Mouse (Mus musculus): ENCODE data around the gene Pgpep1. TPM values are rescaled to one million over a fixed set of nuclear protein-coding genes. Genes with fewer than 3 reads are reported as not detected.
A peak's percentile ranks its signal among the peaks of the same experiment; 100 is the strongest.

Pgpep1 gene
- total and polyA plus RNA-seq, 2 experiments from 2014 or later = 37.6 to 40.2 TPM

DNA sequence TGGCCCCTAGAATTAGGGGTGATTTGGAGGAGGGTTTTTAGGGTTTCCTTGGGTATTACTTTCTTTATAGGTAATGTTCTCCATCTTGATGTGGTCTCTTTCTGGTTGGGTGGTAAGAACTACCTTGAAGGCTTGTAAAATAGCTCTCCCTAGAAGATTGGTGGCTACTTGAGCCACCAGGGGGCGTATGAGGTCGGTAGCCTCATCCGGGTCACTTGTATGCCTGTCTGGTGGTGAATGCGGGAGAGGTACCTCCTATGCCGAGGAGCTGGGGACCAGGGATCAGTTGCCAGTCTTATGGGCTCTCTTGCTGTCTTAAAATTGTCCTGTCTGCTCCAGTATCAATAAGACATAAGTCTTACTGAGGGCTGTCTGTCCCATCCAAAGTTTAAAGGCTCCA, 35.1 kb downstream of the Pgpep1 start:
- H3K9ac ChIP-seq (replicated peaks; ENCODE audit: low read length, poor library complexity, severe bottlenecking) = no peak overlapping the region
- H3K9me3 ChIP-seq (ENCODE audit: low read length) = no peaks in the 10 kb centered on the region
- ATAC-seq (ENCODE audit: low FRiP score) (no peak), DNase-seq (ENCODE audit: low spot score) (no peak)
- TF ChIP-seq CTCF (IDR thresholded peaks at IDR 0.05) = peak; percentile 65
- H3K27me3 ChIP-seq (ENCODE audit: insufficient read depth, low read length) = 0 out of 2 replicates have a peak, but pooled peaks cover 4% of the 10 kb centered on the region
- H3K4me3 ChIP-seq (ENCODE audit: low read depth, low read length) = no peak overlapping the region
- H3K27ac ChIP-seq (ENCODE audit: low read depth, low read length) = no peak overlapping the region
- H3K4me1 ChIP-seq (ENCODE audit: insufficient read depth, low read length) = no peaks in the 10 kb centered on the region
- no peak overlapping the region for H3K4me2 ChIP-seq (ENCODE audit: low read depth, low read length, poor library complexity, severe bottlenecking)
- no peaks in the 10 kb centered on the region for H3K36me3 ChIP-seq (ENCODE audit: insufficient read depth, low read length)
- WGBS = 18% methylated on average over 5 of the region's 5 CpGs

DNA sequence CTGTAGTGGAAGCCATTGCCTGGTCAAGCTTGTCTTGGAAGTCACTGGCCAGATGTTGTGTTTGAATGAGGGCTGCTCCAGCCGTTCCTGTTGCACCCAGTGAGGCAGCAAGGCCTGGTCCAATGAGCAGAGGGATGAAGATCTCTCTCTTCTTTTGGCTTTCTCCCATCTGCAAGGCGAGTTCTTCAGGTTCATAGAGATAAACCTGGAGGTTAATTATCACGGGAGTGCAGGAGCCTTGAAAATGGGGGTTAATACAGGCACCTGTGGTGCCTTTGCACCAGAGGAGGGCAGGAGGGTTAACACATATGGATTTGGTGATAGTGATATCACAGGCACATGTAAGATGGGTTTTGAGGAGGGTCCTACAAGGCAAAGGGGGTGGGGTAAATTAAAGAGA, 38.0 kb downstream of the Pgpep1 start:
- TF ChIP-seq CTCF (IDR thresholded peaks at IDR 0.05) = no peak
- Histone ChIP-seq H3K27me3 (ENCODE audit: insufficient read depth, low read length) (0 out of 2 replicates have a peak, but pooled peaks cover 4% of the 10 kb centered on the region), H3K4me1 (ENCODE audit: insufficient read depth, low read length) (no peaks in the 10 kb centered on the region), H3K4me3 (ENCODE audit: low read depth, low read length) (no peak overlapping the region), H3K9ac (replicated peaks; ENCODE audit: low read length, poor library complexity, severe bottlenecking) (no peak overlapping the region), H3K36me3 (ENCODE audit: insufficient read depth, low read length) (no peaks in the 10 kb centered on the region), H3K9me3 (ENCODE audit: low read length) (no peaks in the 10 kb centered on the region), H3K4me2 (ENCODE audit: low read depth, low read length, poor library complexity, severe bottlenecking) (no peak overlapping the region), H3K27ac (ENCODE audit: low read depth, low read length) (no peak overlapping the region)
- ATAC-seq (ENCODE audit: low FRiP score) = no peak
- no peak for DNase-seq (ENCODE audit: low spot score)
- WGBS = 61% methylated on average over 3 of the region's 3 CpGs

DNA sequence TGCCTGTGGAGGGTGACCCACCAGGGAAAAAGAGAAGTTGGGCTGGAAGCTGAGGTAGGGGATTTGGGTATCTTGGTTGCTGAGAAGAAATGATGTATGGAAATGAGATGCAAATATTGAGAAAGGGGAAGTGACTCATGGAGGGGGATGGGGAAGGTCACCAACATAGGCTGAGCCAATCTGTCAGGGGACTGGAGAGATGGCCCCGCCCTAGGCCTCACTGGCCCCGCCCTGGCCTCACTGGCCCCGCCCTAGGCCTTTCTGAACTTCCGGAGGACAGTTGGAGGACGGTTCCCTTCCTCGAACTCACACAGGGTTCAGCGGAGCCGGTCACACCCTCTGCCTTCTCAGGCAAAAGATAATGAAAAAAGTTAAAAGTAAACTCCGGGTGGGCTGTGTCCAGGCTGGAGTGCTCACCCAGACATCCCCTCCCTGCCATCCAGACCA, 41.3 kb downstream of the Pgpep1 start:
- WGBS = 38% methylated on average over 9 of the region's 9 CpGs
- no peak for ATAC-seq (ENCODE audit: low FRiP score)
- Histone ChIP-seq H3K9ac (replicated peaks; ENCODE audit: low read length, poor library complexity, severe bottlenecking) (no peak overlapping the region), H3K4me1 (ENCODE audit: insufficient read depth, low read length) (no peaks in the 10 kb centered on the region), H3K27me3 (ENCODE audit: insufficient read depth, low read length) (0 out of 2 replicates have a peak, but pooled peaks cover 4% of the 10 kb centered on the region), H3K9me3 (ENCODE audit: low read length) (no peaks in the 10 kb centered on the region), H3K4me2 (ENCODE audit: low read depth, low read length, poor library complexity, severe bottlenecking) (no peak overlapping the region), H3K36me3 (ENCODE audit: insufficient read depth, low read length) (no peaks in the 10 kb centered on the region), H3K4me3 (ENCODE audit: low read depth, low read length) (no peak overlapping the region), H3K27ac (ENCODE audit: low read depth, low read length) (no peak overlapping the region)
- no peak for DNase-seq (ENCODE audit: low spot score)
- TF ChIP-seq CTCF (IDR thresholded peaks at IDR 0.05) = no peak

DNA sequence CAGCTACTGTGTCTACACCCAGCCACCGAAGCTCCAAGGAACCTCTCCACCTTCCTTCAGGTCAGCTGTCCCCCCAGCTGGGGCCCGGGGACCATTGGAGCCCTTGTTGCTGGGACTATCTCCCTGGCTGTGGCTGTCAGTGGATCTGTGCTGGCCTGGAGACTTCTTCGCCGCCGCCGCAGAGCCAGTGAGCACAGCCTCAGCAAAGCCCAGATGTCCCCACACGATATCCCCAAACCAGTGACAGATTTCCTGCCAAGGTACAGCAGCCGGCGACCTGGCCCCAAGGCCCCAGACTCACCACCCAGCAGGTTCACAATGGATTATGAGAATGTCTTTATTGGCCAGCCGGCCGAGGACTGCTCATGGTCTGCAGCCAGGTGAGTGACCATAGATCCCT, 42.2 kb downstream of the Pgpep1 start:
- H3K9me3 ChIP-seq (ENCODE audit: low read length) = no peaks in the 10 kb centered on the region
- H3K9ac ChIP-seq (replicated peaks; ENCODE audit: low read length, poor library complexity, severe bottlenecking) = no peak overlapping the region
- no peak overlapping the region for H3K27ac ChIP-seq (ENCODE audit: low read depth, low read length)
- H3K4me1 ChIP-seq (ENCODE audit: insufficient read depth, low read length) = no peaks in the 10 kb centered on the region
- no peak for TF ChIP-seq CTCF (IDR thresholded peaks at IDR 0.05)
- H3K36me3 ChIP-seq (ENCODE audit: insufficient read depth, low read length) = no peaks in the 10 kb centered on the region
- WGBS = 79% methylated on average over 11 of the region's 11 CpGs
- DNase-seq (ENCODE audit: low spot score) (no peak), ATAC-seq (ENCODE audit: low FRiP score) (no peak)
- H3K27me3 ChIP-seq (ENCODE audit: insufficient read depth, low read length) = 0 out of 2 replicates have a peak, but pooled peaks cover 4% of the 10 kb centered on the region
- H3K4me3 ChIP-seq (ENCODE audit: low read depth, low read length) = no peak overlapping the region
- H3K4me2 ChIP-seq (ENCODE audit: low read depth, low read length, poor library complexity, severe bottlenecking) = no peak overlapping the region

DNA sequence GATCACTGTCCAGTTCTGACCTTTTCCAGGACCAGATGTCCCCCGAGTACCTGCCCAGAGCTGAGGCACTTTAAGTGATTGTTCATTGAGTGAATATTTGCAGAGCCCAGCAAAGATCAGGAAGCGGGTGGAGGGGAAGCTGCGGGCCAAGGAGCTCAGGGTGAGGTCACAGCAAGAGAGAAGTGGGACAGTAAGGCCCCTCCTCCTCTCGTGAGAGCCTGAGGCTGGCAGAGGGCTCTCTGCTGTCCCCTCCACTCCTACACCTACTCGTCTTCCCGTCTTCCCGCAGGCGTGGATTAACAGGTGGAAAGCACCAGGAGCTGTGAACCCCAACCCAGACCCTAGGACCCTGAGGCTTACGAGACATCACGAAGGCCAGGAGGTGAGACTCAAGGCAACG, 43.5 kb downstream of the Pgpep1 start:
- ATAC-seq (ENCODE audit: low FRiP score) = no peak
- peaks cover under 1% of the 10 kb centered on the region; the same call in 1 of the 2 replicates for H3K4me1 ChIP-seq (ENCODE audit: insufficient read depth, low read length)
- H3K9me3 ChIP-seq (ENCODE audit: low read length) = no peaks in the 10 kb centered on the region
- H3K27me3 ChIP-seq (ENCODE audit: insufficient read depth, low read length) = 0 out of 2 replicates have a peak, but pooled peaks cover 4% of the 10 kb centered on the region
- no peak overlapping the region for H3K4me2 ChIP-seq (ENCODE audit: low read depth, low read length, poor library complexity, severe bottlenecking)
- 72% methylated on average over 11 of the region's 11 CpGs for WGBS
- no peaks in the 10 kb centered on the region for H3K36me3 ChIP-seq (ENCODE audit: insufficient read depth, low read length)
- DNase-seq (ENCODE audit: low spot score) = no peak
- no peak overlapping the region for H3K27ac ChIP-seq (ENCODE audit: low read depth, low read length)
- no peak for TF ChIP-seq CTCF (IDR thresholded peaks at IDR 0.05)
- no peak overlapping the region for H3K4me3 ChIP-seq (ENCODE audit: low read depth, low read length)
- H3K9ac ChIP-seq (replicated peaks; ENCODE audit: low read length, poor library complexity, severe bottlenecking) = no peak overlapping the region

DNA sequence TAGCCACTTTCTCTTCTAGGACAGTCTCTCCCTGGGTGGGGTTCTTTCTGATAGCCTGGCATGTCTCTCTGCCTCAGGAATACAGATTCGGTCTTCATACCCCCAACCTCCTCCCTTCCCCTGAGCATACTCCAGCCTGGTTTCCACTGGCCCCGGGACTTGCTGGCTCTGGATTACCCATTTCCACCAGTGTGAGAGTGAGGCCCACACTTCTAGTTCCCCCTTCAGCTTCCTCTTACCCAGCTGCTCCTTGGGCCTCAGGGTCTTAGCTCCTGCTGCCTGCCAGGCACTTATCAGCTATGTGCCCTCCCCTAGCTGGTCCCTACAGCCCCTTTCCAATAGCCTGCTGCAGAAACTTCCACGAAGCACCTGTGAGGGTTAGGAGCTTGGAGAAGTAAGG, 44.3 kb downstream of the Pgpep1 start, which contains the start of gene Lrrc25:
Lrrc25 (plus strand) TSS at position 262 of the 400 bp plus-strand sequence.
- ATAC-seq (ENCODE audit: low FRiP score) = no peak
- Histone ChIP-seq H3K36me3 (ENCODE audit: insufficient read depth, low read length) (no peaks in the 10 kb centered on the region), H3K4me2 (ENCODE audit: low read depth, low read length, poor library complexity, severe bottlenecking) (no peak within 1 kb of the TSS), H3K27me3 (ENCODE audit: insufficient read depth, low read length) (0 out of 2 replicates have a peak, but pooled peaks cover 4% of the 10 kb centered on the region), H3K4me1 (ENCODE audit: insufficient read depth, low read length) (peaks cover 7% of the 10 kb centered on the region; the same call in 1 of the 2 replicates), H3K9ac (replicated peaks; ENCODE audit: low read length, poor library complexity, severe bottlenecking) (no peak within 1 kb of the TSS), H3K9me3 (ENCODE audit: low read length) (no peaks in the 10 kb centered on the region), H3K27ac (ENCODE audit: low read depth, low read length) (no peak within 1 kb of the TSS), H3K4me3 (ENCODE audit: low read depth, low read length) (no peak within 1 kb of the TSS)
- TF ChIP-seq CTCF (IDR thresholded peaks at IDR 0.05) = no peak
- no peak for DNase-seq (ENCODE audit: low spot score)
- 80% methylated on average over 3 of the region's 3 CpGs for WGBS

Data from midbrain, postnatal 0 days (tissue).